Mouse (Mus musculus) testis, postnatal 10 days (tissue): ENCODE measurements around the gene Zfp989.
A peak's percentile ranks its signal among the peaks of the same experiment; 100 is the strongest.
"Not testable (repeated sequence)": the region's sequence is repeated elsewhere in the genome, so short reads cannot be mapped to it uniquely, and the experiment has no call there.

Experiments used
- DNase-seq: peaks from one replicate; pipeline ENCODE4 v3.0.0; 2021; ENCODE audit warnings: low spot score

Gene Zfp989

DNA sequence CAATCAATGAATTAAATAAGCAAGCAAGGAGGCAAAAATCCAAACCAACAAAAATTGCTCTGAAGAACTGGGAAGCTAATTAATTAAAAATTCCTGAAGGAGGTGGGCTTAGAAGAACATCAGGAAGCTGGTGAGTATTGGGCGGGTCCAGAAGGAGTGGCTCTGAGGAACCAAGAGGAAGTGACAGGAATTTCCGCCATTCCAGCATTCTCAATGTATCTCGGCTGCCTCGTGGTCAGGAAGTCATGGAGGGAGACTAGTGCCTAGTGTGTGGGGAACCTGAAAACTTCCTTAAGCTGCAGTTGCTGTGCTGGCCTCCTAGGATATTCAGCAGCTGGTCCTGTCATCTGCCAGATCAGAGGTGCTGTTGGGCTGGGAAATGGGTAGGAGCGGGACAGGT lies at the start of gene Zfp989:
Gene Zfp989, plus strand, starts transcription at position 220 of the 400 bp plus-strand sequence.
- DNase-seq = not testable (repeated sequence)

DNA sequence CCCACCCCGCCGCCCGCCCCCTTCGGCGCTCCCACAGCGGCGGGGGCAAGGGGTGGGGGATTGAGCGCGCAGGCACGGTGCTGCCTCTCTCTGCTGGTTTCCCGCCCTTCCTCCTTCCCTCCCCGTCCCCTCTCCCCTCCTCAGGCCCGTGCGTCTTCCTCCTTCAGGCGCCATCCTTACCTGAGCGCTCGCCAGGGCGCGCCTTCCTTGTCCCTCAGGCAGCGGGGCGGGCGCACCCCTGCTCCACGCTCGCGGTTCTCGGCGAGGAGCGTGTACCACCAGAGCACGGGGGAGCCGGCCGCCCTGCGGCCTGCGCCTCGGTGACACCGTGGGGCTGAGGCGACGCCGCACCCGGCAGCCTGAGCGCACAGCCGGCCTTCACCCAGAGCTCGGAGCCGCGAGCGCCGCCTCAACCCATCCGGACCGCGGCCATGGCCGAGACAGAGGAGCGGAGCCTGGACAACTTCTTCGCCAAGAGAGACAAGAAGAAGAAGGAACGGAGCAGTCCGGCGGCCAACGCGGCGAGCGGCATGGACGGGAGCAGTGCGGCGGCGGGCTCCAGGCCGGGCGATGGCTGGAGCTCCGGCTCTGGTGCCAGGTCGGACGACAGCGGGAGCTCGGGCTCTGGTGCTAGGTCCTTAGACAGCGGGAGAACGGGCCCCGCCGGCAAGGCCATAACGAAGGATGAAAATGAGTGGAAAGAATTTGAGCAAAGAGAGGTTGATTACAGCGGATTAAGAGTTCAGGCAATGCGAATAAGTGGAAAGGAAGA lies 39.3 kb upstream of the Zfp989 start:
- peak; percentile 47 for DNase-seq

DNA sequence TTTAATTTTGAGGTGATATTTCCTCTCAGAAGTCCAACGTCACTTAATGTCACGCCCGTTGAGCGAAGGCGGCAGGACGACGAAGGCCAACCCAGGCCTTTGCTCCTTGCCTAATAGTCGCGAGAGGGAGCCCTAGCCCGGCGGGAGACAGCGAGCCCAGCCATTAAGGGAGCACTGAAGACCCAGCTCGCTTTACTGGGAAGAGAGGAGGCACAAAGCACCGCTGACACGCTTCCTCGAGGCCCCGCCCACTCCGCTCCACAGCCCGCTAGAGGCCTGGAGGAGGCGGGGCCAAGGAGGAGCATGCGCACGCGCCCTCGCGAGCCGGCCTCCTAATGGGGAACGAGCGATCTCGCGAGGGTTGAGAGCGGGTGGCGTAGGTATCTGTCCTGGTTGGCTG lies 30.1 kb upstream of the Zfp989 start:
- not testable (repeated sequence) for DNase-seq

DNA sequence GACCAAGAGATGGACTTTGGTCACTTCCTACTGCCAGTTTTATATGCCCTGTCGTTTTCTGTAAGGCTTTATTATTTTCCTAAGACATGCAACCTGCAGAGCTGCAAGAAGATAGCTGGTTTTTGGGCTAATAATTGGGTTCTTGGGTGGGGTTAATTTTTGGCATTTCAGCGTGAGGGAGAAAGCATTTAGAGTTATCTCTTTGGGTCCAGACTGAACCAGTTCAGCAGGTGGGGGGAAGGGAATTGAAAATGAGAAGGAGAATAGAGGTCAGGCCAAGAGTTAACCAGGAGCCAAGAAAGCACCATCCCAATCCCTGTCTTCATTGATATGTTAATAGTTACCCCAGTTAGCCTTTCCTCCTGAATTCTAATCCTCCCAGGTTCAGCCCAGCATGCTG lies 4.8 kb downstream of the Zfp989 start:
- not testable (repeated sequence) for DNase-seq

DNA sequence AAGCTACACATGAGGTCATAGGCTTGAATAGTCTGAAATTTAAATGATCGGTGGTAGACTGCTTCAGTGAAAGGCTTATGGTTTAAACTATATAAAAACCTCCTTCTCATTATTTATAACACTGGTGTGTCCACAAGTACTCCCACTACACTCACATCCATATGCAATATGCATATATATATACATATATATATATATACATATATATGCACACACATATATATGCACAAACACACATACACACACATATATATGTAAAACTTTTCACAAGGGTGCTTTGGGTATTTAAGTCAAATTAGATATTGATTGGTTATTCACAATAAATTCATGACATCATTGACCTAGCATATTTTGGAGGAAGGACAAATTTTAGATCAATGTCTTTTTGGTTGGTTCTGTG lies 46.6 kb downstream of the Zfp989 start:
- DNase-seq = not testable (repeated sequence)

DNA sequence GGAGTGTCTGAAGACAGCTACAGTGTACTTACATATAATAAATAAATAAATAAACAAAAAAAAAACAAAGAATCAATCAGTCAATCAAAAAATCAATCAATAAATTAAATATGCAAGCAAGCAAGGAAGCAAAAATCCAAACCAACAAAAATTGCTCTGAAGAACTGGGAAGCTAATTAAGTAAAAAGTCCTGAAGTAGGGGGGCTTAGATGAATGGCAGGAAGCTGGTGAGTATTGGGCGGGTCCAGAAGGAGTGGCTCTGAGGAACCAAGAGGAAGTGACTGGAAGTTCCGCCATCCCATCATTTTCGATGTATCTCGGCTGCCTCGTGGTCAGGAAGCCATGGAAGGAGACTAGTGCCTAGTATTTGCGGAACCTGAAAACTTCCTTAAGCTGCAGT lies 49.8 kb downstream of the Zfp989 start, which contains the start of gene Rex2:
Gene Rex2, plus strand, starts transcription at position 301 of the 400 bp plus-strand sequence.
- DNase-seq = not testable (repeated sequence)

- DNase-seq = not testable (repeated sequence)
Measured at GRCm38 (mm10) chr4:147026374-147026773, 54.6 kb downstream of the Zfp989 start.

DNA sequence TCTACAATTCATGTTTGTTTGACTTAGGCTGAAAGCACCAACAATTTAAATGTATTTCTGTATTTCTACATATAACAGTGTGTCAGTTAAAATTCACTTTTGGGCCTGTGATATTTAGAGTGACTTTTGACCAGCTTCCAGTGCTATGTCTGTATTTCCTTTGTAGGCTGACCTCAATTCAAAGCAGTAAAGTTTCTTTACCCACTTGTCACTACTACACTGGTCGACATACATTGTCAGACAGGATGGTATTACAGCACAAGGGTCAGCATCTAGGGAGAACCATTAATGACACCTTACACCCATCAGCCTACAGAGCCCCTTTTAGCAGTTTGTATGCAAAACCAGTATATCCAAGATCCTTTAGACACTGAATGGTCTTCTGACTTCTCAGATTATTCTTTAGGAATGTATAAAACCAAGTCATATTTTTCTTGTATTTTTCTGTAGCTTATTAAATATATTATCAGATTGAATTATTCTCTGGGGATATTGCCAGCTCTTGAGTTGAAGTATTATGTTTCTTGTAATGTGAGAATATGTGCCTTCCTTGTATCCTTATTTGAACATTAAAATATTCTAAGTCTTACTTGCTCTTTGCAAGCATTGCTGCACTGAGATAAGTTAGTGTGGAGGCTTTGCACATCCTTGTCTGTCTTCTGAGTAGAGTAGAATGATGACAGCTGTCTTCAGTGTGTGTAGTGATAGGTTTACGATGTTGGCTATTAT lies 59.7 kb downstream of the Zfp989 start:
- DNase-seq = not testable (repeated sequence)
